In the genomic region with DNA sequence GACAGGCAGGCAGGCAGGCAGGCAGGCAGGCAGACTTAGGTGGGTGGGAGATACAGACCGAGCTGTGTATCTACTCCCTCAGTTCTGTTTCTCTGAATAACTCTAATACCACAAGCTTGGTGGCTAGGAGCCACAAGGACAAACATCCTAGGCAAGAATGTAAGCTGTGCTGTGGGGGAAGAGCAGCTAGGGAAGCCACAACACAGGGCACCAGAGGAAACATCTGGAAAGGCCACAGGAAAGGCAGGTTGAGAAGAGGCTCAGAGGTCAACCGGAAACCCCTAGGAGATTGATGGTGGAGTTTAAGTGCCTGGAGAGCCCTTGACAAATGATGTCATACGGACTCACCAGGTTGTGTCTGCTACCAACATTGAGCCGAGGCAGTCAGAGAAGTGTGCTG, we compare ENCODE assay signal across 13 mouse cellular contexts. TPM values are rescaled to one million over a fixed set of nuclear protein-coding genes. Genes with fewer than 3 reads are reported as not detected.
DNase-seq lines count a peak whose midpoint lies in the region; ATAC-seq and TF ChIP-seq lines count a peak whose summit lies in the region.
"Had no signal": no experiment of that assay in that cellular context is flagged by ENCODE, and none has a peak within 500 bp of the region (broad histone marks: within the 10 kb centered on the region; RNA-seq: fewer than 3 reads in every experiment).

No protein-coding gene starts in this region.

- no peaks in the 10 kb centered on the region for H3K36me3 ChIP-seq in kidney, adult 2 months (ENCODE audit: control insufficient read depth, insufficient read depth, low read length)
- no peaks in the 10 kb centered on the region for H3K36me3 ChIP-seq in lung, embryonic 15.5 days
- H3K36me3 ChIP-seq in kidney, postnatal 0 days (ENCODE audit: insufficient read depth, low read length): no peaks in the 10 kb centered on the region
- H3K36me3 ChIP-seq: forebrain, embryonic 15.5 days; limb, embryonic 10.5 days; liver, embryonic 15.5 days; midbrain, embryonic 13.5 days had no signal

- peak; percentile 35; the same call in 1 of the 2 replicates for ATAC-seq in lung, embryonic 15.5 days (ENCODE audit: borderline replicate concordance, extremely low read depth, low FRiP score, low TSS enrichment)
- no peak for ATAC-seq in kidney, postnatal 0 days (replicated peaks; ENCODE audit: low FRiP score, low read depth)
- ATAC-seq: forebrain, embryonic 15.5 days; midbrain, embryonic 13.5 days had no signal

- no peak for TF ChIP-seq CTCF in kidney, adult 2 months (conservative IDR thresholded peaks at IDR 0.05; ENCODE audit: insufficient read depth, insufficient read length, low read depth, low read length)
- no peak for TF ChIP-seq CTCF in kidney, postnatal 0 days (IDR thresholded peaks at IDR 0.05; ENCODE audit: low read depth)

- WGBS in kidney, adult 2 months: 71% methylated on average over 4 of the region's 4 CpGs
- 27% methylated on average over 4 of the region's 4 CpGs for WGBS in lung, embryonic 15.5 days
- 57% methylated on average over 4 of the region's 4 CpGs for WGBS in kidney, postnatal 0 days

- no peak overlapping the region for H3K4me2 ChIP-seq in lung, embryonic 15.5 days
- H3K4me2 ChIP-seq in kidney, postnatal 0 days (ENCODE audit: low read length): no peak overlapping the region
- H3K4me2 ChIP-seq: forebrain, embryonic 15.5 days; liver, embryonic 15.5 days; midbrain, embryonic 13.5 days had no signal

- no peak for TF ChIP-seq POLR2A in kidney, adult 2 months (IDR thresholded peaks at IDR 0.05; ENCODE audit: low read depth, low read length)

- peak; percentile 38 for DNase-seq in kidney, adult 2 months
- no peak for DNase-seq in kidney, adult 11 months
- no peak for DNase-seq in lung, postnatal 25 days (ENCODE audit: low spot score)
- peak; percentile 37 for DNase-seq in kidney, postnatal 0 days (ENCODE audit: low spot score)
- peak; percentile 39 for DNase-seq in mesoderm, embryonic 11.5 days (ENCODE audit: low read depth, low spot score)
- no peak for DNase-seq in right cerebral cortex, postnatal 25 days
- DNase-seq: cerebellum, postnatal 25 days; thymus, adult 2 months had no signal

- no peak overlapping the region for H3K9ac ChIP-seq in lung, embryonic 15.5 days
- no peak overlapping the region for H3K9ac ChIP-seq in kidney, postnatal 0 days (ENCODE audit: low read depth, low read length)
- H3K9ac ChIP-seq: forebrain, embryonic 15.5 days; liver, embryonic 15.5 days; midbrain, embryonic 13.5 days had no signal

- no peaks in the 10 kb centered on the region for H3K9me3 ChIP-seq in lung, embryonic 15.5 days
- no peaks in the 10 kb centered on the region for H3K9me3 ChIP-seq in kidney, postnatal 0 days (replicated peaks; ENCODE audit: low read length)
- H3K9me3 ChIP-seq: forebrain, embryonic 15.5 days; limb, embryonic 10.5 days; liver, embryonic 15.5 days; midbrain, embryonic 13.5 days had no signal

- H3K4me1 ChIP-seq in kidney, adult 2 months (ENCODE audit: control insufficient read depth, insufficient read depth, low read length): peaks cover 3% of the 10 kb centered on the region; the same call in 1 of the 2 replicates
- no peaks in the 10 kb centered on the region for H3K4me1 ChIP-seq in lung, embryonic 15.5 days
- H3K4me1 ChIP-seq in kidney, postnatal 0 days (replicated peaks; ENCODE audit: insufficient read depth, low read length): no peaks in the 10 kb centered on the region
- H3K4me1 ChIP-seq: forebrain, embryonic 15.5 days; liver, embryonic 15.5 days; midbrain, embryonic 13.5 days had no signal

- no peaks in the 10 kb centered on the region for H3K27me3 ChIP-seq in kidney, adult 2 months (replicated peaks; ENCODE audit: control insufficient read depth, insufficient read depth, low read length)
- H3K27me3 ChIP-seq in lung, embryonic 15.5 days: no peaks in the 10 kb centered on the region
- H3K27me3 ChIP-seq in kidney, postnatal 0 days (ENCODE audit: insufficient read depth, low read length): no peaks in the 10 kb centered on the region
- H3K27me3 ChIP-seq: forebrain, embryonic 15.5 days; midbrain, embryonic 13.5 days had no signal

- no peak overlapping the region for H3K4me3 ChIP-seq in kidney, adult 2 months (ENCODE audit: insufficient read depth, low read depth, low read length)
- no peak overlapping the region for H3K4me3 ChIP-seq in lung, embryonic 15.5 days
- no peak overlapping the region for H3K4me3 ChIP-seq in kidney, postnatal 0 days (replicated peaks; ENCODE audit: low read depth, low read length)
- H3K4me3 ChIP-seq: forebrain, embryonic 15.5 days; limb, embryonic 10.5 days; liver, embryonic 15.5 days; midbrain, embryonic 13.5 days had no signal

- no peak overlapping the region for H3K27ac ChIP-seq in kidney, adult 2 months (ENCODE audit: insufficient read depth, low read depth, low read length)
- H3K27ac ChIP-seq in lung, embryonic 15.5 days: no peak overlapping the region
- no peak overlapping the region for H3K27ac ChIP-seq in kidney, postnatal 0 days
- H3K27ac ChIP-seq: forebrain, embryonic 15.5 days; limb, embryonic 10.5 days; liver, embryonic 15.5 days; midbrain, embryonic 13.5 days had no signal

RNA-seq across cellular contexts. Expression of a gene that starts 16.4 kb away (rescaled TPM):
- polyA plus RNA-seq in kidney, adult 2 months (2012; rRNA removed): 10.4 and 12.4 TPM in 2 replicates
- polyA plus RNA-seq in lung, embryonic 15.5 days (2015; fragmentation: Nextera tagmentation; extraction: Ambion mirVana): 1.2 and 1.5 TPM in 2 replicates
- 1.1 and 1.3 TPM in 2 replicates for polyA plus RNA-seq in kidney, postnatal 0 days (2015; fragmentation: Nextera tagmentation; extraction: Ambion mirVana)

Comparison
In these comparisons a context has a peak if more than half of its experiments do, and no peak if none do; other contexts are left out.
1. DNase-seq: peak in kidney, adult 2 months (single experiment), kidney, postnatal 0 days (single experiment) and mesoderm, embryonic 11.5 days (single experiment); none in kidney, adult 11 months (single experiment), lung, postnatal 25 days (single experiment) and right cerebral cortex, postnatal 25 days (single experiment).